In the genomic region with DNA sequence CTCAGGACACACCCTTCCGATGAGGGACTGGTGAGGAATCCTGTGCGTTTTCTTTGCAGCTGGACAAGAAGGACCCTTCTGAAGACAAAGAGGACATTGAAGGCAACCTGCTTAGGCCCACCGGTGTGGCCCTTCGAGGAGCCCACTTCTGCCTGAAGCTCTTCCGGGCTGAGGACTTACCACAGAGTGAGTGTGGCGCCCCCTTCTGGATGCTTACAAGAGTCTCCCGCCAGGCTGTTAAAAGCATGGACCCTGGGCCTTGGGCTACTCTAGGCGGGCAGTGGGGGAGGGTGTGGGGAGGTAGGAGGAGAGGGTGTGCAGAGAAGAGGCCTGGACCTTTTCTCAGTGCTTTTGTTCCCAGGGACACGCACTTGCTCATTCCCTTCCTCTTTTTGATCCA, we compare ENCODE assay signal across 11 mouse cellular contexts.
DNase-seq lines count a peak whose midpoint lies in the region; ATAC-seq and TF ChIP-seq lines count a peak whose summit lies in the region.
"Had no signal": no experiment of that assay in that cellular context is flagged by ENCODE, and none has a peak within 500 bp of the region (broad histone marks: within the 10 kb centered on the region; RNA-seq: fewer than 3 reads in every experiment).

No protein-coding gene starts in this region.

- H3K27ac ChIP-seq in gastrocnemius, adult 2 months: no peak overlapping the region
- H3K27ac ChIP-seq in liver, embryonic 14.5 days: no peak overlapping the region
- no peak overlapping the region for H3K27ac ChIP-seq in liver, embryonic 12.5 days
- H3K27ac ChIP-seq in ES-Bruce4 (ENCODE audit: insufficient read depth, low read length): no peak overlapping the region

- H3K36me3 ChIP-seq in liver, embryonic 14.5 days (replicated peaks; ENCODE audit: control insufficient read depth, insufficient read depth, low read depth): no peaks in the 10 kb centered on the region
- no peaks in the 10 kb centered on the region for H3K36me3 ChIP-seq in liver, embryonic 12.5 days
- no peaks in the 10 kb centered on the region for H3K36me3 ChIP-seq in ES-Bruce4 (ENCODE audit: control insufficient read depth, insufficient read depth, low read length, poor library complexity, severe bottlenecking)

- intact Hi-C loops in gastrocnemius, adult 2 months (cut with DNase I): no loop called here

- H3K9me3 ChIP-seq in liver, embryonic 14.5 days (ENCODE audit: control insufficient read depth, low read length): no peaks in the 10 kb centered on the region
- no peaks in the 10 kb centered on the region for H3K9me3 ChIP-seq in liver, embryonic 12.5 days (replicated peaks)
- no peaks in the 10 kb centered on the region for H3K9me3 ChIP-seq in ES-Bruce4 (replicated peaks; ENCODE audit: control insufficient read depth, insufficient read depth, low read length, poor library complexity, severe bottlenecking)

- no peak for TF ChIP-seq POLR2A in ES-Bruce4 (IDR thresholded peaks at IDR 0.05; ENCODE audit: insufficient read depth, low read length)

- no peaks in the 10 kb centered on the region for H3K27me3 ChIP-seq in liver, embryonic 14.5 days (ENCODE audit: control insufficient read depth, insufficient read depth, low read length)
- H3K27me3 ChIP-seq in liver, embryonic 12.5 days (replicated peaks): no peaks in the 10 kb centered on the region
- H3K27me3 ChIP-seq in ES-Bruce4 (ENCODE audit: control insufficient read depth, insufficient read depth, low read length, poor library complexity, severe bottlenecking): no peaks in the 10 kb centered on the region

- no peak overlapping the region for H3K4me2 ChIP-seq in liver, embryonic 14.5 days (ENCODE audit: low read depth)
- H3K4me2 ChIP-seq in liver, embryonic 12.5 days: no peak overlapping the region
- H3K4me2 ChIP-seq: midbrain, embryonic 11.5 days had no signal

- H3K4me1 ChIP-seq in liver, embryonic 14.5 days (replicated peaks; ENCODE audit: control insufficient read depth in 2 of 2, insufficient read depth in 2 of 2, low read length in 1 of 2): no peaks in the 10 kb centered on the region
- no peaks in the 10 kb centered on the region for H3K4me1 ChIP-seq in liver, embryonic 12.5 days
- no peaks in the 10 kb centered on the region for H3K4me1 ChIP-seq in ES-Bruce4 (ENCODE audit: control insufficient read depth, insufficient read depth, low read length)

- peak; percentile 59 for TF ChIP-seq CTCF in gastrocnemius, adult 2 months (IDR thresholded peaks at IDR 0.05)
- peak; percentile 53; the same call in 1 of the 2 replicates for TF ChIP-seq CTCF in liver, embryonic 14.5 days (IDR thresholded peaks at IDR 0.05; ENCODE audit: low read depth)
- peak; percentile 77 for TF ChIP-seq CTCF in ES-Bruce4 (IDR thresholded peaks at IDR 0.05; ENCODE audit: low read depth, low read length)

- no peak for TF ChIP-seq EP300 in liver, embryonic 14.5 days (IDR thresholded peaks at IDR 0.05; ENCODE audit: low read depth)
- TF ChIP-seq EP300 in ES-Bruce4 (IDR thresholded peaks at IDR 0.05; ENCODE audit: insufficient read depth, low read depth, low read length): no peak

- no peak for ATAC-seq in liver, embryonic 14.5 days (ENCODE audit: insufficient read depth)
- no peak for ATAC-seq in liver, embryonic 12.5 days
- ATAC-seq: hindbrain, embryonic 16.5 days had no signal

- DNase-seq in gastrocnemius, adult 2 months: peak; percentile 50
- DNase-seq in gastrocnemius, postnatal 25 days: no peak
- DNase-seq in liver, embryonic 14.5 days (ENCODE audit: low read depth in 3 of 3, low spot score in 3 of 3): no peak
- DNase-seq in induced T-regulatory cell, adult 2 months (ENCODE audit: low read depth): peak; percentile 25
- no peak for DNase-seq in urinary bladder, postnatal 25 days (ENCODE audit: low spot score)
- no peak for DNase-seq in urinary bladder, postnatal 4 days (ENCODE audit: low spot score in 2 of 2)
- DNase-seq: left cerebral cortex, postnatal 4 days had no signal

- no peak overlapping the region for H3K4me3 ChIP-seq in gastrocnemius, adult 2 months
- H3K4me3 ChIP-seq in liver, embryonic 14.5 days (ENCODE audit: insufficient read depth in 1 of 2, low read depth in 2 of 2, low read length in 2 of 2): no peak overlapping the region
- no peak overlapping the region for H3K4me3 ChIP-seq in liver, embryonic 12.5 days
- no peak overlapping the region for H3K4me3 ChIP-seq in ES-Bruce4 (ENCODE audit: low read depth, low read length)

- no peak overlapping the region for H3K9ac ChIP-seq in liver, embryonic 14.5 days (replicated peaks)
- no peak overlapping the region for H3K9ac ChIP-seq in liver, embryonic 12.5 days
- no peak overlapping the region for H3K9ac ChIP-seq in ES-Bruce4 (ENCODE audit: low read depth, poor library complexity, severe bottlenecking)

- WGBS in liver, embryonic 14.5 days (ENCODE audit: insufficient replicate concordance): 51% methylated on average over 9 of the region's 9 CpGs
- 58% methylated on average over 9 of the region's 9 CpGs for WGBS in liver, embryonic 12.5 days (ENCODE audit: insufficient replicate concordance)

Comparison
In these comparisons a context has a peak if more than half of its experiments do, and no peak if none do; other contexts are left out.
1. DNase-seq: peak in gastrocnemius, adult 2 months (single experiment) and induced T-regulatory cell, adult 2 months (single experiment); none in gastrocnemius, postnatal 25 days (single experiment), liver, embryonic 14.5 days (0 of 3), urinary bladder, postnatal 25 days (single experiment) and urinary bladder, postnatal 4 days (0 of 2).
2. Peak in every context shown above with its lines, with median percentiles within 50 percentile points of each other: CTCF ChIP-seq.